Mouse (Mus musculus): ENCODE measurements around the gene Serpine3. TPM values are rescaled to one million over a fixed set of nuclear protein-coding genes. Genes with fewer than 3 reads are reported as not detected.
"Not testable (repeated sequence)": the region's sequence is repeated elsewhere in the genome, so short reads cannot be mapped to it uniquely, and the experiment has no call there.

Serpine3 gene
- 0.13 TPM in 1 of 2 replicates, not detected in the other for polyA plus RNA-seq (2014; fragmentation: Nextera tagmentation; extraction: Ambion mirVana)

DNA sequence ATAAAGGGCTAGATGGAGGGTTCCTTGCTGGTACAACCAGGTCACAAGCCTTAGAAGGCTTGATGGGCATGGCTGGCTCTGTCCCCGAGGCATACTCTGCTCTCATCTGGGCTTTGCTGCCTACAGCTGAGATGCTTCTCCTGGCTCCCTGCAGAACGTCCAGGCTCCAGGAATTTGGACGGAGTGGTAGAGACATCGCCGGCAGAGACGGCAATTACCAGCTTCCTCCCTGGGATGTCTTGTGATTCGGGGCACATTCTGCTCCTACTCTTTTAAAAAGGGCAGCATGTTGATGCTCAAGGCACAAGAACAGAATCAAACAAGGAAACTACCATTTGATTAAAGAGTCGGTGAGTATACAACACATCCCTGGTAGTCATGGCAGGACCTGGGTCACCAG lies at the start of gene Serpine3:
TSS of gene Serpine3 (plus strand) at position 301 of the 400 bp plus-strand sequence.
- ATAC-seq (ENCODE audit: low FRiP score) (no peak), DNase-seq (ENCODE audit: low spot score) (no peak)
- Histone ChIP-seq H3K4me1 (replicated peaks; ENCODE audit: control insufficient read depth, insufficient read depth, low read length) (no peaks in the 10 kb centered on the region), H3K36me3 (replicated peaks; ENCODE audit: control insufficient read depth, insufficient read depth) (no peaks in the 10 kb centered on the region), H3K27ac (no peak within 1 kb of the TSS), H3K9ac (no peak within 1 kb of the TSS), H3K4me2 (replicated peaks) (no peak within 1 kb of the TSS), H3K27me3 (ENCODE audit: control insufficient read depth, insufficient read depth, low read length) (no peaks in the 10 kb centered on the region), H3K9me3 (ENCODE audit: control insufficient read depth, low read length) (no peaks in the 10 kb centered on the region), H3K4me3 (replicated peaks; ENCODE audit: low read length) (no peak within 1 kb of the TSS)
- 89% methylated on average over 8 of the region's 8 CpGs for WGBS

DNA sequence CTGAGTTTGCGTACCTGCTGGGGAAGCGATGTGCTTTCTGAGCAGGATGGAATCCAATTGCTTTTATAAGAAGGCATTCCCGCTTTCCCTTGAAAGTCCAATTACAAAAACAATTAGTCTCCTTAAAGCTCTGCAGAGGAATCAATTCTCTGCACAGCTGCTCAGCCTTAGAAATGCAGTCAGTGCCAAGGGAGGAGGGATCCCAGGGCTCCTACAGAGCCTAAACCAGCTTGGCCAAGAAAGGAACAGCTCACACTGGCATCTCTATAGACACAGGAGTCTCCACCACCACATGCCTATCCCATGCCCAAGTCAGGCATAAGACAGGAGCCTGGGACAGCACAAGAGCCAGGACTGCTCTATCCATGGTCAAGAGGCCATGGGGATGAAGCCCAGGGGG lies 41.1 kb upstream of the Serpine3 start:
- peak; percentile 34; the same call in 1 of the 2 replicates for ATAC-seq (ENCODE audit: low FRiP score)
- H3K4me2 ChIP-seq (replicated peaks): no peak overlapping the region
- no peaks in the 10 kb centered on the region for H3K4me1 ChIP-seq (replicated peaks; ENCODE audit: control insufficient read depth, insufficient read depth, low read length)
- H3K9me3 ChIP-seq (ENCODE audit: control insufficient read depth, low read length): no peaks in the 10 kb centered on the region
- no peak overlapping the region for H3K9ac ChIP-seq
- H3K27me3 ChIP-seq (ENCODE audit: control insufficient read depth, insufficient read depth, low read length): no peaks in the 10 kb centered on the region
- no peaks in the 10 kb centered on the region for H3K36me3 ChIP-seq (replicated peaks; ENCODE audit: control insufficient read depth, insufficient read depth)
- WGBS: 60% methylated on average over 3 of the region's 3 CpGs
- DNase-seq (ENCODE audit: low spot score): no peak
- peak overlapping the region; percentile 49; the same call in 1 of the 2 replicates for H3K27ac ChIP-seq
- no peak overlapping the region for H3K4me3 ChIP-seq (replicated peaks; ENCODE audit: low read length)

DNA sequence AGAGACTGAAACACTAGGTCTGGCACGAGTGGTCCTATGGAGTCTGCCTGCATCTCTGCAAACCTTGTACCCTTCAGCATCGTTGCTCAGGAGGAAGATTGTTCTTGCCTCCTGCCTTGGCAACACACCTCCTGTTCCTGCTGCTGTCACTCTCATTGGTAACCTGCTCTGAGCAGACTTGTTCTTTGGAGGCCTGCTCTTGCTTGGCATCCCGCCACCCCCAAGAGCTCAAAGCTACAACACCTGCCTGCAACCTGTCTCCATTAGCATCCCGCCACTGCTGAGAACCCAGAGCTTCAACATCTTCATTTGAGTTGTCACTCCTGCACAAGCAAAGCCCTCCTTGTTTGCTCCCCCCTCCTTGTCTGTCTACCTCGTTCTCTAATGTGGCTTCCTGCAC lies 35.5 kb upstream of the Serpine3 start:
- no peak overlapping the region for H3K4me2 ChIP-seq (replicated peaks)
- H3K4me1 ChIP-seq (replicated peaks; ENCODE audit: control insufficient read depth, insufficient read depth, low read length): no peaks in the 10 kb centered on the region
- H3K27me3 ChIP-seq (ENCODE audit: control insufficient read depth, insufficient read depth, low read length): no peaks in the 10 kb centered on the region
- H3K27ac ChIP-seq: no peak overlapping the region
- whole genome bisulfite sequencing: 91% methylated on average over 5 of the region's 5 CpGs
- DNase-seq (ENCODE audit: low spot score) (no peak), ATAC-seq (ENCODE audit: low FRiP score) (no peak)
- 0 out of 2 replicates have a peak, but pooled peaks cover 5% of the 10 kb centered on the region for H3K9me3 ChIP-seq (ENCODE audit: control insufficient read depth, low read length)
- no peak overlapping the region for H3K9ac ChIP-seq
- H3K4me3 ChIP-seq (replicated peaks; ENCODE audit: low read length): no peak overlapping the region
- H3K36me3 ChIP-seq (replicated peaks; ENCODE audit: control insufficient read depth, insufficient read depth): no peaks in the 10 kb centered on the region

DNA sequence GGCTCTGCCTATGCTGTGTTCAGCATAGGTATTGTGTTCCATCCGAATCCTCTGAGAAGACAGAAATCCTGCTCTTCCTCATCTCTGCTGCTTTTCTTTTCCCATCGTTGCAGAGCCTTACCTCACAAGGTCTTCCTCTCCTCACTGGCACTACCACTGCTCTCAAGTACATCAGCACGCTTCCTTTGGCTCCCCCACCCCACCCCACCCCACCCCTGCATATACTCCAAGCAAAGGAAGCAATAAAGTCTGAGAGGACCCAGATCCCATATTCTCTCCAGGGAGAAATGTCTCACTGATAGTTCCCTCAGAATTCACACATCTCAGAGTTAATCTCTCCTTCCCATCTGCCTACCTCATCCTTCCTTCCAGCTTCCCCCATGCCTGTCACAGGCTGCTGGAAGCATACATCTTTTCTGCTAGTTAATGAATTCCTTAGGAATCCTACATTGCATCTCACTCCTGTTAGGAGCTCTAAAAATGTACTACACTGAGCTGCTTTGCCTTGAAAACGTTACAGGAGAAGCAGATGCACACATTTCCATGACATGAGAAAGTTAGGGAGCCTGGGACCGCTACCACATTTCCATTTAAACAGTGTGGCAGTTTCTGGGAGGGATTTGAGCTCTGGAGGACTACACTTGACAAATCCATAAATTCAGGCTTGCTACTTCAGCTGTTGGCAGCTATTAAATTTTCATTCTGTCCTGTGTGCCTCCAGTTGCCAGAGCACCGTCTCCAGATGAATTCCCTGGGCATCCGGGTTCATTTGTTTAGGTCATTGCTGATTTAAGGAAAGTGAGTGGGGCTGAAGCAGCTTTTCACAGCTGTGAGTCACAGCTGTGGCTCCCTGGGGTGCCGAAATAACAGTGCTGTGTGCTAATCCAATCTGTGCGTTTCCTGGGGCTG lies 25.8 kb upstream of the Serpine3 start:
- peak overlapping the region; percentile 77 for H3K27ac ChIP-seq
- H3K36me3 ChIP-seq (replicated peaks; ENCODE audit: control insufficient read depth, insufficient read depth): no peaks in the 10 kb centered on the region
- no peaks in the 10 kb centered on the region for H3K27me3 ChIP-seq (ENCODE audit: control insufficient read depth, insufficient read depth, low read length)
- WGBS: 22% methylated on average over 9 of the region's 9 CpGs
- ATAC-seq (ENCODE audit: low FRiP score): peak; percentile 82
- no peak overlapping the region for H3K9ac ChIP-seq
- peak overlapping the region; percentile 33 for H3K4me2 ChIP-seq (replicated peaks)
- H3K4me3 ChIP-seq (replicated peaks; ENCODE audit: low read length): 0 out of 2 replicates have a peak overlapping the region, but pooled peaks have one; percentile 4
- H3K9me3 ChIP-seq (ENCODE audit: control insufficient read depth, low read length): no peaks in the 10 kb centered on the region
- peaks cover 12% of the 10 kb centered on the region for H3K4me1 ChIP-seq (replicated peaks; ENCODE audit: control insufficient read depth, insufficient read depth, low read length)
- DNase-seq (ENCODE audit: low spot score): peak; percentile 69

DNA sequence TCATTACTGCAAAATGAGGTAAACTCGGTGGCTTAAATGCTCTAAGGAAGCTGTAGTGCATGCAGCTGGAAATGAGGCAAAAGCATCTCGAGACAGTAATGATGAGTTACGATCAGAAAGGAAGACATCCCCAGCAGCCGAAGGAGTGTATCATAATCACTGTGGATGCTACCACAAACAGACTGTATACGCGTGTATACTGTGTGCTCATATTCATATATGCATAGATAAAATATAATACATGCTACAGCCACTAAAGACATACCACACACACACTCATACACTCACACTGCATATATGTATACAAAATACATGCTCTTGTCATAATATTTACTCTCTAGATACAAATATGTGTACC lies 25.1 kb upstream of the Serpine3 start:
- no peaks in the 10 kb centered on the region for H3K9me3 ChIP-seq (ENCODE audit: control insufficient read depth, low read length)
- ATAC-seq (ENCODE audit: low FRiP score) (no peak), DNase-seq (ENCODE audit: low spot score) (no peak)
- WGBS: 37% methylated on average over 6 of the region's 6 CpGs
- peak overlapping the region; percentile 77 for H3K27ac ChIP-seq
- H3K4me2 ChIP-seq (replicated peaks): peak overlapping the region; percentile 33
- H3K4me1 ChIP-seq (replicated peaks; ENCODE audit: control insufficient read depth, insufficient read depth, low read length): peaks cover 12% of the 10 kb centered on the region
- no peaks in the 10 kb centered on the region for H3K36me3 ChIP-seq (replicated peaks; ENCODE audit: control insufficient read depth, insufficient read depth)
- no peaks in the 10 kb centered on the region for H3K27me3 ChIP-seq (ENCODE audit: control insufficient read depth, insufficient read depth, low read length)
- no peak overlapping the region for H3K9ac ChIP-seq
- H3K4me3 ChIP-seq (replicated peaks; ENCODE audit: low read length): 0 out of 2 replicates have a peak overlapping the region, but pooled peaks have one; percentile 4

DNA sequence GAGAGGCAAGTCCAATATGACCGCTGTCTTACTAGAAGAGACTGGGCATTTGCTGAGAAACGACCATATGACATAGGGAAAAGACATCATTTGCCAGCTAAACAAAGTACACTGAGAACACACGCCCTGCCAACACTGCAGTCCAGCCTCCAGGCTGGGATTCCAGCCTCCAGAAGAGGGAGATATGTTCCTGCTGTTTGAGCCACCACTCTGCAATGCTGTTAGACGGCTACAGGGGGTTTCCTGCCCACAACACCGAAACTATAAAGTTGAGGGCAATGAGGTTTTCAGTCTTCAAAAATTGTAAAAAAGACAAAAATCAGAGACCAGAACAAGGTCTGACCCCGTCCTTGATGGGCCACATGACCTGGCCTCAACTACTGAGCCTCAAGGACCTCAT lies 24.4 kb upstream of the Serpine3 start:
- Histone ChIP-seq H3K4me2 (replicated peaks) (no peak overlapping the region), H3K27ac (peak overlapping the region; percentile 23; the same call in 1 of the 2 replicates), H3K36me3 (replicated peaks; ENCODE audit: control insufficient read depth, insufficient read depth) (no peaks in the 10 kb centered on the region), H3K9ac (no peak overlapping the region), H3K9me3 (ENCODE audit: control insufficient read depth, low read length) (no peaks in the 10 kb centered on the region), H3K27me3 (ENCODE audit: control insufficient read depth, insufficient read depth, low read length) (no peaks in the 10 kb centered on the region), H3K4me3 (replicated peaks; ENCODE audit: low read length) (no peak overlapping the region), H3K4me1 (replicated peaks; ENCODE audit: control insufficient read depth, insufficient read depth, low read length) (peaks cover 12% of the 10 kb centered on the region)
- DNase-seq (ENCODE audit: low spot score): no peak
- no peak for ATAC-seq (ENCODE audit: low FRiP score)
- 73% methylated on average over 6 of the region's 6 CpGs for WGBS

DNA sequence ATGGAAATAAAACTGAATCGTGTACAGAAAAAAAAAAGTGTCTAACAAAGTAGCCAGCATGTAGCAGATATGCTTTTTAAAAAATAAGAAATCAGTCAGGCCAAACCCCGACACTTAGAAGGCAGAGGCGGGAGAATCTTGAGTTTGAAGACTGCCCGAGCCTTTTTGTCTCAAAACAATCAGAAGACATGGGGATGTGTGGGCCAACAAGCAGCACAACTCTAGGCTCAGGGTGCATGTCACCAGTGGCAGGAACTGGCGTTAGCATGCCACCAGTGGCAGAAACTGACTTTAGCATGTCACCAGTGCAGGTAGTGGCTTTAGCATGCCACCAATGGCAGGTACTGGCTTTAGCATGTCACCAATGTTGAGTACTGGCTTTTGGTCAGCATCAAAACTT lies 23.9 kb upstream of the Serpine3 start:
- ATAC-seq (ENCODE audit: low FRiP score): no peak
- DNase-seq (ENCODE audit: low spot score): no peak
- H3K27me3 ChIP-seq (ENCODE audit: control insufficient read depth, insufficient read depth, low read length): no peaks in the 10 kb centered on the region
- no peak overlapping the region for H3K4me3 ChIP-seq (replicated peaks; ENCODE audit: low read length)
- H3K9ac ChIP-seq: no peak overlapping the region
- H3K4me1 ChIP-seq (replicated peaks; ENCODE audit: control insufficient read depth, insufficient read depth, low read length): peaks cover 12% of the 10 kb centered on the region
- H3K4me2 ChIP-seq (replicated peaks): no peak overlapping the region
- H3K27ac ChIP-seq: no peak overlapping the region
- H3K36me3 ChIP-seq (replicated peaks; ENCODE audit: control insufficient read depth, insufficient read depth): no peaks in the 10 kb centered on the region
- H3K9me3 ChIP-seq (ENCODE audit: control insufficient read depth, low read length): no peaks in the 10 kb centered on the region
- 90% methylated on average over 5 of the region's 5 CpGs for WGBS

DNA sequence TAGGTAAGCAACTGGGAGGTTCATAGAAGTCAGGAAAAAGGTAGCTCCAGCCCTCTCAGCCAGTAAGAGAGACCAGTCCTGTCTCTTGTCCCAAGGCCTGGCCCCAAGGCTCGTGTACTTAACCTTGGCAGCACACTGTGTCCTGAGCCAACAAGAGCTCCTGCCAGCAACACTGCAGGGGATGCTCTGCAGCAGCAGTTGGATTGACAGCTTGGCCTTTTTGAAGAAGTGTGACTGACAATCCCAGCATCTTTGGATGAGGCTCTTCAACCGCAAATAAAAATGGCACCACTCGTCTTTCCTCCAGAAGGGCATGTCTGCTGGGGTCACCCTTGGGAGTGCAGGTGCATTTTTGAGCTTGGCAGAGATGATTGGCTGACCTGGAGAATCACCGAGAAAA lies 23.1 kb upstream of the Serpine3 start:
- Histone ChIP-seq H3K27me3 (ENCODE audit: control insufficient read depth, insufficient read depth, low read length) (no peaks in the 10 kb centered on the region), H3K9ac (no peak overlapping the region), H3K4me2 (replicated peaks) (no peak overlapping the region), H3K4me3 (replicated peaks; ENCODE audit: low read length) (no peak overlapping the region), H3K36me3 (replicated peaks; ENCODE audit: control insufficient read depth, insufficient read depth) (no peaks in the 10 kb centered on the region), H3K9me3 (ENCODE audit: control insufficient read depth, low read length) (no peaks in the 10 kb centered on the region), H3K4me1 (replicated peaks; ENCODE audit: control insufficient read depth, insufficient read depth, low read length) (peaks cover 12% of the 10 kb centered on the region), H3K27ac (no peak overlapping the region)
- no peak for DNase-seq (ENCODE audit: low spot score)
- ATAC-seq (ENCODE audit: low FRiP score): no peak
- WGBS: 52% methylated on average over 4 of the region's 4 CpGs

DNA sequence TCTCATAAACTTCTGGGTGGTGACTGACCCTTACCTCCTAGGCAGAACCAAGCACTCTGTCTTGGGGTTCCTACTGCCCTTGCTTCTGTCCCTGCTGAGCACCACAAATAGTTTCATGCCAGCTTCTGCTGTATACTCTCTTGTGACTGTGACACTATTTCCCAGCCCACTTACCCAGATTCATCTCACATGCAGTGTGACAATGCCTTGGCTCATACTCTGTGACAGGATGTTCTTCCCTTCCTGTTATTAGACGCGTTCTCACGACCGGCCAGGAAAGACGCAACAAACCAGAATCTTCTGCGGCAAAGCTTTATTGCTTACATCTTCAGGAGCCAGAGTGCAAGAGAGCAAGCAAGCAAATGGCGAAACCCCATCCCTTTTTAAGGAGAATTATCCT lies 21.1 kb upstream of the Serpine3 start:
- H3K36me3 ChIP-seq (replicated peaks; ENCODE audit: control insufficient read depth, insufficient read depth); H3K9me3 ChIP-seq (ENCODE audit: control insufficient read depth, low read length); H3K27me3 ChIP-seq (ENCODE audit: control insufficient read depth, insufficient read depth, low read length); H3K4me2 ChIP-seq (replicated peaks); H3K9ac ChIP-seq; DNase-seq (ENCODE audit: low spot score); H3K27ac ChIP-seq; ATAC-seq (ENCODE audit: low FRiP score); H3K4me3 ChIP-seq (replicated peaks; ENCODE audit: low read length): not testable (repeated sequence)
- WGBS: 95% methylated on average over 5 of the region's 7 CpGs
- peaks cover 10% of the 10 kb centered on the region for H3K4me1 ChIP-seq (replicated peaks; ENCODE audit: control insufficient read depth, insufficient read depth, low read length)

Measured in hindbrain, embryonic 14.5 days (tissue).